Mouse (Mus musculus) brain, embryonic 18.5 days (tissue): ENCODE results near the gene Slc35b4.

Experiments
- DNase-seq: peaks from one replicate; pipeline ENCODE4 v3.0.0-alpha.2; 2012; ENCODE audit warnings: low read depth, low spot score

Slc35b4 gene

GRCm38 (mm10) chr6:34176864-34177247 lies at the start of gene Slc35b4:
Gene Slc35b4, minus strand, starts transcription at chr6:34177111.
- DNase-seq, result peak; percentile 97

DNA sequence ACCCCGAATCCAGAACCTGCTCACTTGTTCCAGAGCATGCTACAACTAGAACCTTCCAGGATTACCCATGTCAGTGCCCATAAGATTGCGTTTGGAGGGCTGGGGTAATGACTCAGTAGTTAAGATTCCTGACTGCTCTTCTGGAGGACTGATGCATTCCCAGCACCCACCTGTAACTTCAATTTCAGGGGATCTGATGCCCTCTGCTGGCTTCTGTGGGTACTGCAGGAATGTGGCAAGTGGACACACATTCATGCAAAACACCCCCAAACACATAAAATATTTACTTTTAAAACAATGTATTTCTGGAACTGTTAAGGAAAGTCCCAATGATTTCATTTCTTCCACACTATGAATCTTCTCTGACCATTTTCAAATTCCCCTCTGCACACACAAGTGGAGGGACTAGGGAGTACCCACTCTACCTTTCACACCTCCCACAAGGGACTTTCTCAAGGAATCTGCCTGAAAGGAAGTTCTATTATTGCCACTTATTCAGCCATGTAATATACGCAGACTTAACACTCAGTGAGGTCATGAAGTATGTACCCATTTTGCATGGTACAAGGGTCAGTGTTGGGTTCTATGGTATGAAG lies 48.2 kb upstream of the Slc35b4 start:
- DNase-seq, result no peak

- no peak for DNase-seq
Observed at GRCm38 (mm10) chr6:34216450-34217319, 39.8 kb upstream of the Slc35b4 start.

DNA sequence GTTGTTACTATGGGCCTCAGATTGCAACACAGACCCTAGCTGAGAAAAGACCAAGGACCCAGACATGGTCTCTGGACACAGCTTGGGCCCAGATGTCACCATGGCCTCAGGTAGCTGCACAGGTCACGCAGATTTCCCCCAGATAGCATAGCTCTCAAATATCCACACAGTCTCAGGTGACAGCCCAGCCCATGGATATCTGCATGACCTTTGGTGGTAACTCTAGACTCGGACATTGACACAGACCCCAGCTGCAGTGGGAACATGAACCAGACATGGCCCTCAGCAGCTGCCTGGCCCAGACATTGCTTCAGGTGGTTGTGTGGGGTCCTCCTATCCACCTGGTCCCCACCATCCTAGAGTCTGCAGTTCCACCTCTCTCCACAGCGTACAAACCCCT lies 28.8 kb upstream of the Slc35b4 start:
- DNase-seq, result no peak

DNA sequence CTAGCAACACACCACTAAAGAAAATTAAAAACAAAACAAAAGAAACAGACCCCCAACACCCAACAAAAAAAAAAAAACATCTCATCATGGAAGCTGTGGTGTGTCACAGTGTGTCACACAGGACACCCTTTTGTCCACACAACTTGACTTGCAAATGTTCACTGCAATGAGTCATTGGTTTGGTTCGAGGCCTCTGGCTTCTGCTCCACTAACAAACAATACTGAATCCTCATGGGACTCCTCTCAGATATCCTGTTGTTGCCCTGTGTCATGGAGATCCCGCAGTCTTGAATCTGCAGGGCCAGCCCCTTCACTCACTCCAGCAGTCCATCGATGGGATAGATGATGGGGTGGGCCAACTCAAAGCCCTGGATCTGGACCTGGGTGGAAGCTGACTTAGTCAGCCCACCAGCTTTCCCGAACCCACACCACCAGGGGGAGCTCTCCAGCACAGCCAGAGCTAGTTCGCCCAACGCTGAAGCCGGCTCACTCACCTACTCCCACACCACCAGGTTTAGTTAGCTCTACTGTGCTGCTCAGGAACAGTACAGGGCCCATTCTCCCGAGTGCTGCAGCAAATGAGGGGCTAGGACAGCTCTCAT lies 28.2 kb upstream of the Slc35b4 start:
- no peak for DNase-seq

DNA sequence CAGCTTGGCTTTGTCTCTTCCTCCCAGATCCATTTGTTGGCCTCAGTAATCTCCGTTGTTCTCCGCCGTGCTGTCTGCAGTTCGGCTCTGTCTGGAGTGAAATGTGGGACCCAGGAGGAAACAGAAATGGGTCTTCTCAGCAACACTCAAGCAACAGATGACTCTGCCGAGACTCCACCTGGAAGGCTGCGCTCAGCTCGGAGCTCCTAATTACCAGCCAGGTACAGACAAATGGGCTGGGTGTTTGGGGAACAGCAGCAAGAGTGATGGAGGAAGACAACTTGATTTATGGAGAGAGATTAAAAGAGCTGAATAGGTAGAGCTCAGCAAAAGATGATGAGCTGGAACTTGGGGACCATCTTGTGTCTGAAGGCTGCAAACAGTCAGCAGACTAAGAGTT lies 26.6 kb upstream of the Slc35b4 start:
- DNase-seq, result no peak

- no peak for DNase-seq
Observed at GRCm38 (mm10) chr6:34194981-34195380, 18.1 kb upstream of the Slc35b4 start.

- DNase-seq, result peak; percentile 51
Observed at GRCm38 (mm10) chr6:34193708-34194475, 17.0 kb upstream of the Slc35b4 start.

GRCm38 (mm10) chr6:34191401-34191800 lies 14.5 kb upstream of the Slc35b4 start:
- DNase-seq, result no peak

DNA sequence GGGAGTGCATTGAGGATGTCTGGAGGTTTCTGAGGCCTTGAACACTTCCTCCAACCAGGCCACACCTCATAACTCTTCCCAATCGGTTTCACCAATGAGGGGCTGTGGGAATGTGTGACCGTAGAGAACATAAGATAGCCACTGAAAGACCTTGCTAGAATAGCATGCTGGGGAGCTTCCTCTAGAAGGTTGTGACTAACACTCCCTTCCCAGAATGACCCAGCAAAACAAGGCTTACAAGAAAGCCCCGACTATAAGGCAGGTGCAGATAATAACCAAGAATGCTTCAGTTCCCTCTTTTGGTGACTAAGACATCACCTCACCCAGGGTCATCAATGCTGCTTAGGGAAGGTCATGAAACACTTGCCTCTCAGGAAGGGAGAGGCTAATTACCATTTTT lies 12.6 kb upstream of the Slc35b4 start:
- no peak for DNase-seq

- DNase-seq, result no peak
Observed at GRCm38 (mm10) chr6:34187986-34188599, 11.2 kb upstream of the Slc35b4 start.

DNA sequence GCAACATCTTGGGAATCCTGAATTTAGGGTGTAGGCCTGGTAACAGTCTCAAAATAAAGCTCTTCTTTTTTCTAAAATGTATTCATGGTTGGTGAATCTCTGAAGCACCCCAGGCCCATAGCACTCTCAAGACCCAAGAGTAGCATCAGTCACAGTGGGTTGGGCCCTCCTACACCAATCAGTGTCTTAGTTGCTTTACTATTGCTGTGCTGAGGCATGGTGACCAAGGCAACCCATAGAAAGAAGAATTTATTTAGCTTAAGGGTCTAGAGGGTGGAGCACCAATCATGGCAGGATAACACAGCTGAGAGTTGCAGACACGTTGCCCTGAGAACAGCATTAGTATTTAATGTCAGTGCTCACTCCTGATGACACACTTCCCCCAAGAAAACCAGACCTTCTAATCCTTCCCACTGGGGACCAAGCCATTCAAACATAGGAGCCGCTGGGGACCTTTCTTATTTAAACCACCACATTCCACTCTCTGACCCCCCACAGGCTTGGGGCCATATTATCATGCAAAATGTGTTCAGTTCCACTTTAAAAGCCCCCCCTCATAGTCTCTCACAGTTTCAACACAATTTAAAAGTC lies 10.5 kb upstream of the Slc35b4 start:
- no peak for DNase-seq

- no peak for DNase-seq
Observed at GRCm38 (mm10) chr6:34183326-34183725, 6.4 kb upstream of the Slc35b4 start.

DNA sequence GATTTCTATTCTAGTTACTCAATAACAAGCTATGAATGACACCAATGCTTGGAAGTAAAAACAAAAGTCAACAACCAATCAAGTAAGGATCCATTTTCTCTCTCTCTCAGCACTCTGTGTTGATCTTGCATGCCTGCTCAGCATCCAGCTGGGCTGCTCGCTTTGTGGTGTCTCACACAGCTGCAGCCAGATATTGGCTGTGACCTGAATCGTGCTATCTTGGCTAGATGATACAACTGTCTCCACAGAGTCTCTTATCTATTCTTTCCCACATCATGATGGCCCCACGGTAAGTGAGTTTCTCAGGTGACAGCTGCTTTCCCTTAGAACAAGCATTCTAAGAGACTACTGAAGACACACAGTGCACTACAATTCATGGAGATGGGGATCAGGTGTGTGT lies 5.0 kb upstream of the Slc35b4 start:
- no peak for DNase-seq

GRCm38 (mm10) chr6:34179911-34180310 lies 3.0 kb upstream of the Slc35b4 start:
- DNase-seq, result no peak

- no peak for DNase-seq
Observed at GRCm38 (mm10) chr6:34179007-34179406, 2.1 kb upstream of the Slc35b4 start.

- DNase-seq, result no peak
Observed at GRCm38 (mm10) chr6:34176111-34176863, 624 bp downstream of the Slc35b4 start.

DNA sequence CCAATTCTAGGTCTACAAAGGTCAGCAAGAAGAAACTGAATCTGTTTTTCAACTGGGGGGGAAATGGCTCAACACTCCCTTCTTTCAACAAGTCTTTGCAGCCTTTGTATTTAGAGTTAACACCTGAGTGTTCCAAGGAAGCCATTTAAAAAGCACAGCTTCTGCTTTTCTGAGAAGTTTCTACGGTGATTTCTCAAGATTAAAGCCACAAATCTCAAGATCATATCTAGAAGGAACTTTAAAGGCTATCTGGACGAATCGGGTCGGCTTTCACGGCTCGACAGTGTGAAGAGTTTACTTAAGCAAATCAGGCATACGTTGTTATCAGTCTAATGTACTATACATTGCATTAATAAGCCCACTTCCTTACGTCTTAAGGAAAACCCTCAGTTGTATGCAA lies 2.2 kb downstream of the Slc35b4 start:
- DNase-seq, result no peak

GRCm38 (mm10) chr6:34173251-34173650 lies 3.7 kb downstream of the Slc35b4 start:
- DNase-seq, result no peak

- no peak for DNase-seq
Observed at GRCm38 (mm10) chr6:34171748-34172457, 5.0 kb downstream of the Slc35b4 start.
